Mouse (Mus musculus) midbrain, postnatal 0 days (tissue): ENCODE results near the gene Gprc5c. TPM values are rescaled to one million over a fixed set of nuclear protein-coding genes. Genes with fewer than 3 reads are reported as not detected.

Experiments used
- ATAC-seq: fragments of 200-750 bp; cut with Nextera tagmentation; 2 replicates; pipeline ENCODE4 v1.8.0; 2017; ENCODE audit warnings: moderate number of reproducible peaks, mild to moderate bottlenecking, moderate TSS enrichment, moderate library complexity; ENCODE audit not compliant: low FRiP score
- DNase-seq: peaks from one replicate; pipeline ENCODE4 v3.0.0-alpha.2; 2015; ENCODE audit warnings: low spot score
- H3K27ac ChIP-seq: fragments of 300-500 bp; sonication (generic); 2 replicates; pipeline ENCODE4 v1.5.1; 2014; ENCODE audit warnings: low read depth, mild to moderate bottlenecking, low read length, mixed read lengths
- H3K27me3 ChIP-seq: fragments of 300-500 bp; sonication (generic); 2 replicates; pipeline ENCODE4 v1.6.1; 2014; ENCODE audit warnings: low read length, control low read depth, mixed read lengths; ENCODE audit not compliant: insufficient read depth
- H3K36me3 ChIP-seq: fragments of 300-500 bp; sonication (generic); 2 replicates; pipeline ENCODE4 v1.6.1; 2014; ENCODE audit warnings: low read length, control low read depth, mixed read lengths; ENCODE audit not compliant: insufficient read depth
- H3K4me1 ChIP-seq: fragments of 300-500 bp; sonication (generic); 2 replicates; pipeline ENCODE4 v1.6.1; 2014; ENCODE audit warnings: mild to moderate bottlenecking, control low read depth, antibody characterized with exemption, low read length, mixed read lengths; ENCODE audit not compliant: insufficient read depth
- H3K4me2 ChIP-seq: fragments of 300-500 bp; sonication (generic); 2 replicates; pipeline ENCODE4 v1.6.1; 2014; ENCODE audit warnings: low read depth, mild to moderate bottlenecking, low read length, mixed read lengths; ENCODE audit not compliant: poor library complexity, severe bottlenecking
- H3K4me3 ChIP-seq: fragments of 300-500 bp; sonication (generic); 2 replicates; pipeline ENCODE4 v1.5.1; 2014; ENCODE audit warnings: low read depth, mild to moderate bottlenecking, low read length, moderate library complexity
- H3K9ac ChIP-seq: fragments of 300-500 bp; sonication (generic); replicated peaks from 2 replicates; pipeline ENCODE4 v1.6.1; 2014; ENCODE audit warnings: mild to moderate bottlenecking, low read length, moderate library complexity, mixed read lengths; ENCODE audit not compliant: poor library complexity, severe bottlenecking
- H3K9me3 ChIP-seq: fragments of 300-500 bp; sonication (generic); 2 replicates; pipeline ENCODE4 v1.6.1; 2016; ENCODE audit warnings: low read length, control low read depth
- CTCF ChIP-seq: IDR thresholded peaks from 2 replicates; pipeline ENCODE4 v1.5.1; 2016; ENCODE audit warnings: antibody characterized with exemption, mild to moderate bottlenecking
- WGBS: fragments of 180-500 bp; shearing (Covaris S2); extraction: QIAGEN DNeasy Blood & Tissue Kit; methylation state at CpG from one replicate; pipeline ENCODE4 v1.1.7; 2014; 5-methylcytosine and 5-hydroxymethylcytosine counted together
- polyA plus RNA-seq: library from polyadenylated mRNA; unstranded; fragments of >200 nt; fragmentation: Nextera tagmentation; extraction: Ambion mirVana; gene quantifications from 2 replicates; pipeline ENCODE4 v1.2.1, GENCODE M21; 2015
- total RNA-seq: library from RNA; depleted of rRNA; stranded (reverse); fragments of >200 nt; gene quantifications from 2 replicates; pipeline ENCODE4 v1.2.3, GENCODE M21; 2014

Gene Gprc5c
- total and polyA plus RNA-seq, 2 experiments from 2014 or later, result 5.7 to 12.8 TPM

DNA sequence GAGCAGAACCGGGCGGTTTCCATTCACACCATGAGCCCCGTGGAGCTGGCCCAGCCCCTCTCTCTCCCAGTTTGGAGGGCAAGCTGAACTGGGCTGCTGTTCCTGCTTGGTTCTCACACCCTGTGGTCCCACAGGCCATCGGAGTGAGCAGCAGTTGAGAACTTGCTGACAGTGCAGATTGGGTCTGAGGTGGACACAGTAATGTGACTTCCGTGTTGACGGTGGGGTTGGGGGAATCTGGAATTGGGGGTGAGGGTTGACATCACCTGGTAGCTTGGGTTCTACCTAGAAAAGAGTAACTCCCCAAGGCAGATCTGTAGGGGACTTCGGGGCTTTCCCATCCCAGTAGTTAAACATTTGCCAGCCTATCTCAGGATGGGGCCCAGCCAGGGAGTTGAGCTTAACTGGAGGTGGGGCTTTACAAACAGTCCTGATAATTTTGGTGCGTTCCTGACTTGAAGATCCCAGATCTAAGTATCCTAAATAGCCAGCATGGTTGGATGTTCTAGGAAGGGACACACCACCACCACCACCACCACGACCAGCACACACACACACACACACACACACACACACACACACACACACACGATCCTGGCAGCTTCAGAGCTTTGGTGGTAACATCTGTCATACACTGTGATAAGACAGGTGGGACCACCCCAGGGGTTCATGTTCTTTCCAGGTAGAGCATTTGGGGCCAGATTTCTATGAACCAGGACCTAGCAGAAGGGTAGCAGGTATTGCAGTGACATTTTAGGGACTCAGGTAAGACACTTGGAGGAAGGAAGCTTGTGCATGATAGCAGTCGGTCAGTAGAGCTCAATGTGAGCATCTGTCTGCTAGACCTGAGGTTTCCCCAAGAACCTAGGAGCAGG, 16.6 kb downstream of the Gprc5c start:
- no peak overlapping the region for H3K4me2 ChIP-seq
- H3K4me3 ChIP-seq, result no peak overlapping the region
- 76% methylated on average over 11 of the region's 11 CpGs for WGBS
- no peaks in the 10 kb centered on the region for H3K4me1 ChIP-seq
- ATAC-seq, result no peak
- H3K27ac ChIP-seq, result no peak overlapping the region
- no peak for TF ChIP-seq CTCF
- H3K9ac ChIP-seq, result no peak overlapping the region
- H3K27me3 ChIP-seq, result no peaks in the 10 kb centered on the region
- DNase-seq, result no peak
- no peaks in the 10 kb centered on the region for H3K36me3 ChIP-seq
- no peaks in the 10 kb centered on the region for H3K9me3 ChIP-seq

DNA sequence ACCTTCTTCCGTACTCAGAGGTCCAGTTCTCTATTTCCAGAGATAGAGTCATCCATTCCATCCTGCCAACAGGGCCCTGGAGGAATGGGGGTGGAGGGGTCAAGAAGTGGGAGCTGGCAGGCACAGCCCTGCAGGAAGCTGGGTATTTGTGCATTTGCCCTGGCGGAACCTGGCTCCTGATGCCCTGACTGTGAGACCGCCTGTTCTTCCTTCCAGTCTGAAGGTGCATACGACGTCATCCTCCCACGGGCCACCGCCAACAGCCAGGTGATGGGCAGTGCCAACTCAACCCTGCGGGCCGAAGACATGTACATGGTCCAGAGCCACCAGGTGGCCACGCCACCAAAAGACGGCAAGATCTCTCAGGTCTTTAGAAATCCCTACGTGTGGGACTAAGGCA, 17.3 kb downstream of the Gprc5c start:
- H3K9me3 ChIP-seq, result no peaks in the 10 kb centered on the region
- no peaks in the 10 kb centered on the region for H3K27me3 ChIP-seq
- DNase-seq, result no peak
- H3K9ac ChIP-seq, result no peak overlapping the region
- H3K4me2 ChIP-seq, result no peak overlapping the region
- no peaks in the 10 kb centered on the region for H3K36me3 ChIP-seq
- no peak overlapping the region for H3K4me3 ChIP-seq
- 96% methylated on average over 12 of the region's 12 CpGs for WGBS
- H3K27ac ChIP-seq, result no peak overlapping the region
- no peak for TF ChIP-seq CTCF
- no peak for ATAC-seq
- H3K4me1 ChIP-seq, result no peaks in the 10 kb centered on the region

- Histone ChIP-seq H3K27ac (no peak overlapping the region), H3K4me1 (no peaks in the 10 kb centered on the region), H3K4me2 (no peak overlapping the region), H3K4me3 (no peak overlapping the region), H3K27me3 (no peaks in the 10 kb centered on the region), H3K9ac (no peak overlapping the region), H3K36me3 (no peaks in the 10 kb centered on the region), H3K9me3 (no peaks in the 10 kb centered on the region)
- WGBS, result 86% methylated on average over 1 of the region's 1 CpGs
- ATAC-seq (no peak), DNase-seq (no peak)
- TF ChIP-seq CTCF, result no peak
Measured at GRCm38 (mm10) chr11:114869787-114870186, 18.8 kb downstream of the Gprc5c start.

DNA sequence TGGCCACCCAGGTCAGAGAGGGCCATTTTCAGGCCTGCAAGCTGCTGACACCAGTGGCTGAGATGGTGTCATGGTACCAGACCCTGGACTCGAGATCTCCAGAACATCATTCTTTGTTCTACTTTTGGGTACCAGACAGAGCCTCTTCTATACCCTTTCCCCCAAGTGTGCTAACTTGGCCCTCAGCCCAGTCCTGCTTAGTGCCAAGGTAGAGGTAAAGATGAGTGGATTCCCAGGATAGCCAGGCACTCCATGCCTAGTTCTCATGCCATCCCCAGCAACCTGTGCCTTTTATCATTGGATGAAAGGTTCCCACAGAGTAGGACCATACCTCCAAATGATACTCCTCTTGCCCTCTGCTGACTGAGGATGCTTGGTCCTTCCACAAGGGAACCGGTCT, 20.6 kb downstream of the Gprc5c start:
- Histone ChIP-seq H3K27me3 (no peaks in the 10 kb centered on the region), H3K9me3 (no peaks in the 10 kb centered on the region), H3K4me2 (no peak overlapping the region), H3K36me3 (no peaks in the 10 kb centered on the region), H3K4me3 (no peak overlapping the region), H3K9ac (no peak overlapping the region), H3K27ac (no peak overlapping the region), H3K4me1 (no peaks in the 10 kb centered on the region)
- WGBS, result 84% methylated on average over 2 of the region's 2 CpGs
- ATAC-seq (no peak), DNase-seq (no peak)
- no peak for TF ChIP-seq CTCF

DNA sequence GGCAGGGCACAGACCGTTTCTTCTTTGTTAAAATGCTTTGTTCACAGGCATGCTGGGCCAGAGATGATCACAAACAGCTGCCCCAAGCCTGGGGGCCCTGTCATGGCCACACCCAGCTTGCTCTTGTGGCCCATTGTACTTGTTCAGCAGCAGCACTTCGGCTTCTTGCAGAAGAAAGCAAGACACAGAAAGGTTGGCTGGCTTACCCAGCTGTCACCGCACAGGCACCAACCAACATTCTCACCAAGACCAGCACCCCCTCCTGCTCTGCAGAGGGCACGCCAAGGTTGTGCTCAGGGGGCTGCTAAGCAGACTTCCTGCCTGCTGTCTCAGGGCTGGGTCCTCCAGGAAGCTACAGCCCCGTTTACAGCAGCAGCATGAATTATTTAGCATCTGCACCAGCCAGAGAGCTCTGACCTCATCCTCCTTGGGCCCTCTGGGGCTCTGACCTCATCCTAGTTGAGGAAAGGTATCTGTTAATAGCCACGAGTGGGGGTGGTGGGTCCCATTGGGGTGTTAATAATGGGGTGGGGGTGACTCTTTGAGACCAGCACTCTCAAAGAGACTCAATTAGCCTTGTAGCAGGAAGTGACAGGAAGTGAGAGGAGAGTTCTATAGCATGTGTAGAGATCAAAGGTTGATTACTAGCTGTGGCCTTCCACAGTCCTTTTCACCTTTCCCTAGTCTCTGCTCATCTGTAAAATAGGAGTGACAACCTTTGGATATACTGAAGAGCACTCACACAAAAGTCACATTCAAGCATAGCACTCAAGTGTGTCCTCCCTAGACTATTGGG, 22.3 kb downstream of the Gprc5c start:
- ATAC-seq, result no peak
- no peak for TF ChIP-seq CTCF
- H3K4me2 ChIP-seq, result no peak overlapping the region

More for the DNA sequence above, 22.3 kb downstream of the Gprc5c start:
- no peaks in the 10 kb centered on the region for H3K36me3 ChIP-seq
- no peaks in the 10 kb centered on the region for H3K27me3 ChIP-seq
- no peak overlapping the region for H3K4me3 ChIP-seq
- no peak for DNase-seq
- no peaks in the 10 kb centered on the region for H3K9me3 ChIP-seq
- H3K4me1 ChIP-seq, result no peaks in the 10 kb centered on the region
- H3K9ac ChIP-seq, result no peak overlapping the region
- no peak overlapping the region for H3K27ac ChIP-seq
- 30% methylated on average over 6 of the region's 6 CpGs for WGBS
